Mouse (Mus musculus) adrenal gland, adult 8-10 months (tissue): Measurements from ENCODE around the gene Lta. TPM values are rescaled to one million over a fixed set of nuclear protein-coding genes. Genes with fewer than 3 reads are reported as not detected.
A peak's percentile ranks its signal among the peaks of the same experiment; 100 is the strongest.

Experiments used
- DNase-seq: peaks from one replicate; pipeline ENCODE4 v3.0.0; 2022
- total RNA-seq, 4 experiments: library from RNA; stranded (reverse); gene quantifications; 2 replicates each; pipeline ENCODE4 v1.2.4; 2022

Lta gene
- total RNA-seq, result 1 to 10 TPM in 1 of 4 experiments, under 1 TPM in 3; 0.28 to 1.1 (median 0.63) TPM

- DNase-seq, result no peak
Observed at GRCm38 (mm10) chr17:35204494-35205379, at the start of gene Lta. Lta (minus strand) TSS chr17:35205351.

DNA sequence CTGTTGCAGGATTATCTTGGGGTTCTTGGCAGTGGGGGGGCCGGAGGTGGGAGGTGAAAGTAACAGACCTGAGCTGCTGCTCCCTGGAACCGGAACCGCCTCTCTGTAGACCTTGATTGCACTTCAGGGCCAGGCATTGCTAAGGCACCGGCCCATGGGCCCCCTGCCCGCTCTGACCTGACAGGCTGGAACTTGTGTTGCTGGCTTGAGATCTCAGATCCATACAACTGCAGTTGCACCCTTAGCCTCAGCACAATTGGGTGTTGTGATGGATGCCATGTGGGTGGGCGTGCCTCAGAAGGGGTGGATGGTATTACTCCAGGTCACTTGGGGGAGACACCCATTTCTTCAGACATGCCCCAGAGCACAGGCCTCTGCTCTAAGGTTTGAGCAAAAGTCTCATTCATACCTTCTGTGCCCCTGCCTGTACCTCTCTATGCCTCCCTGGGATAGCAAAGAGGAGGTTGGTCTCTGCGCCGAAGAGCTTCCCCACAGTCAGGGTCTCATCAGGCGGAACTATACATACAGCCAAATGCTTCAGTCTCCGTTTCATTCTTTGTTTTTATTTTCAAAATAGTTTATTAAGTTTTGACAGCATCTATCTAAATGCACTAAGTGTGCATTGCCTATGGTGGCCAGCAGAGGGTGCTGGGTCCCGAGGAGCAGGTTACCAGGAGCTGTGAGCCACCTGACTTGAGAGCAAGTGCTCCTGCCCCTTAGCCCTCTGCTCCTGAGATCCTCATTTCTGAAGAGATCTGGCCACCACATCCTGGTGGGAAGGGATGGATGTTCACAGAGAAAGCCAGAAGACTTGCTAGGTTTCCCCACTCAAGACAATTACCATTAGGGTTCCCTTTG lies 49.3 kb upstream of the Lta start:
- DNase-seq, result no peak

- DNase-seq, result no peak
Observed at GRCm38 (mm10) chr17:35253293-35254093, 48.3 kb upstream of the Lta start.

DNA sequence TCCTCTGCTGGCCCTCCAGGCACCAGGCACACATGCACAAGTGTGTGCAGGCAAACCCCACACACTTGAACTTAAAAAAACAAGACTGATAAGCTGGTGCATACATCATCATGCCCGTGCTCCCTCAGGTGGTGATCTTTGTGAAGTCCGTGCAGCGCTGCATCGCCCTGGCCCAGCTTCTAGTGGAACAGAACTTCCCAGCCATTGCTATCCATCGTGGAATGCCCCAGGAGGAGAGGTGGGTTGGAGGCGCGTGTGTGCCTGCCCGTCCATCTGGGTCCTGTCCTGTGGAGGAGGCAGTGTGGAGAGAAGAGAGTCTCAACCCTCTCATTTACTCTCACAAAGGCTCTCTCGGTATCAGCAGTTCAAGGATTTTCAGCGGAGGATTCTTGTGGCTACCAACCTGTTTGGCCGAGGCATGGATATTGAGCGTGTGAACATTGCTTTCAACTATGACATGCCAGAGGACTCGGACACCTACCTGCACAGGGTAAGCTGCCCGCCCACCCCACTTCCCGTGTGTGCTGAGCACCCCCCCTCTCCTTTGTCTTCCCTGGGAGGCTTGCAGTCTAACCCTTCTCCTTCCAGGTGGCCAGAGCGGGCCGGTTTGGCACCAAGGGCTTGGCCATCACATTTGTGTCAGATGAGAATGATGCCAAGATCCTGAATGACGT lies 47.6 kb upstream of the Lta start:
- DNase-seq, result no peak

DNA sequence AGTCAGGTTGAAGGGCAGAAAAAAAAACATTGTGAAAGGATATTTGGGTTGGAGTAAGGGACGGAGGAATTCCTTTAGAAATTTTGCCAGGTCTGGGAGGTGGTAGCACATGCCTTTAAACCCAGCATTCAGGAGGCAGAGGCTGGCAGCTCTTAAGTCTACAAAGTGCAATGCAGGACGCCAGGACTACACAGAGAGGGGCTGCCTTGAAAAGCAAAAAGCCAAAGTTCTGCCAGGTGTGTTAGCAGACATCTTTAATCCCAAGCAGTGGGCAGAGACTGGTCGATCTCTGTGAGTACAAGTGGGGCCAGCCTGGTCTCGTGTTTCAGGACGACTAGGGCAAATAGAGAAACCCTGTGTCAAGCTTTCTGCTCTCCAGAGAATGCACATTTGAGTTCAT lies 46.8 kb upstream of the Lta start:
- DNase-seq, result no peak

DNA sequence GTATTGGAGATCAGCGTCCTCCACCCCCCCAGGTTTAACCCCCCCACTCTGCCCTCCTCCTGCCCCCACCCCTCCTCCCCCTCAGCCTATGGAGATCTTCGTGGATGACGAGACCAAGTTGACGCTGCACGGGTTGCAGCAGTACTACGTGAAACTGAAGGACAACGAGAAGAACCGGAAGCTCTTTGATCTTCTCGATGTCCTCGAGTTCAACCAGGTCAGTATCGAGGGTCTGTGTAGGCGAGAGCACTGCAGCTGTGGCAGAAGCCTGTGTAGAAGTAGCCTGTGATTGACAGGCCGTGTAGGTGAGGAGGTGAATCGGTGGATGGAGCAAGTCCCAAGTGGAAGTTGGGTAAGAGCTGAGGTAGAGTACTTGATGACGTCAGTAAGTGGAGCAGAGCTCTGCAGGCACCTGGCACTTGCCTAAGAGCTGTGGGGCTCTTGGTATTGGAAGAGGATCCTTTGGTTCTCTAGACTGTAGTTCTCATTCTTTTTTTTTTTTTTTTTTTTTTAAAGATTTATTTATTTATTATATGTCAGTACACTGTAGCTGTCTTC lies 46.1 kb upstream of the Lta start:
- DNase-seq, result no peak

- DNase-seq, result no peak
Observed at GRCm38 (mm10) chr17:35250348-35251120, 45.4 kb upstream of the Lta start.

DNA sequence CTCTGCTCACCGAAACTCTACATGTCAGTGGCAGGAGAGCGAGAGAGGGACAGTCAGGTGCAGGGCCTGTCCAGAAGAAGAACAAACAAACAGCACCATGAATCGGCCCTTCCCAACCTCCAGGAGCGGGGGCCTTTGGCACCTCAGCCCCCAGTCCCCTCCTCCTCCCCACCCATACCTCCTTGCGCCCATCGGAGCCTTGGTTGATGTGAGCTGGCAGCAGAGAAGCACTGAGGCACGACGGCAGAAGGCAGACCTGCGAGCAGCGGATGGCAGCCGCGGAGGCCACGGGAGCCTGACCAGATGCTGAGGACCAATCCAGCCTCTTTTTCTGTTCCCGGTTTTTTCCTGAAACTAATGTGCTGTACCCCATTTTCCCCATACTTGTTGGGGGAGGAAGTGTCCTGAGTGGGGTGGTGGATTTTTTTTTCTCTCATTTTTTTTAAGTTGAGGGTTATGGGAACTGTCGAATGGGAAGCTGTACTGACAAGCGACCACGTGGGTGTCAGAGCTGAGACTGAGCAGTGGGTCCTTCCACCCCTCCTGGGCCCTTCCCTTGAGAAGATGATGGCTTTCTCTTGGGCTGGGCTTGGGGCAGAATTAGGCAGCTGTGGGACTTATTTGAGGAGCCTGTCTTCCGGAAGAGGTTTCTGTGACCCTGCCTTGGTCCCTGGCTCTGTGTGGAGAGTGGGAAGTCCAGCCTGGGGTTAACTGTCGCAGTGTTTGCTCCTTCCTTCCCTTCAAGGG lies 44.5 kb upstream of the Lta start:
- DNase-seq, result no peak

DNA sequence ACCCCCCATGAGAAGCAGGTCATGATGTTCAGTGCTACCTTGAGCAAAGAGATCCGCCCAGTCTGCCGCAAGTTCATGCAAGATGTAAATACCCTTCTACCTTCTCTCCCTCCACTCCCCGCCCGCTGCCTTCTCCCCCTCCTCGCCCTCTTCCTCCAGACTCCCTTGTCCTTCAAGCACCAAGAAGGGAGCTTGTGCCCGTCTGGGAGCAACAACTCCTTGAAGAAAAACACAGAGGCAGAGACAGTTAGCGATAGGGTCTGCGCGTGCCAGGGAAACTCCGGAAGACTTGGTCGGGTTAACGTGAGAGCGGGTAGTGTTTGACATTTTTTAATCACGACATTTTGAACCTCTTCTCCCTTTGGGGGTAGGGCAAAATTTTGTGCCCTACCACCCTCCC lies 43.8 kb upstream of the Lta start:
- DNase-seq, result no peak

DNA sequence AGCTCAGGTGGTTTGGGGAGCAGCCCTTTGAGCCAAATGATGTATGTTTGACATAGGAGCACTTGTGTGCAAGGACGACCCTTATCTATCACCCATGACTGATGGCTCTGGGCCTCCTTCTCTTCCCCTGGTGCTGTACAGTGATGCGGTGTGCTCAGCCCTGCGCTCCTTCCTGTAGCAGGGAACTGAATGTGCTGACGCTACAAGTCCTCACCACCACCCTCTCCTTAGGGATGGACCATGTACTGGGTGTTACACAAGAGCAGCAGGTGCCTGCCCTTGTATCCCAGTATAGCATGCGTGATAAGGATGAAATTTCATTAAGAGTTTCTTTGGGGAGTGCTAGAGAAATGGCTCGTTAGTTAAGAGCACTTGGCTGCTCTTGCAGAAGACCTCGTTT lies 42.0 kb upstream of the Lta start:
- DNase-seq, result no peak

DNA sequence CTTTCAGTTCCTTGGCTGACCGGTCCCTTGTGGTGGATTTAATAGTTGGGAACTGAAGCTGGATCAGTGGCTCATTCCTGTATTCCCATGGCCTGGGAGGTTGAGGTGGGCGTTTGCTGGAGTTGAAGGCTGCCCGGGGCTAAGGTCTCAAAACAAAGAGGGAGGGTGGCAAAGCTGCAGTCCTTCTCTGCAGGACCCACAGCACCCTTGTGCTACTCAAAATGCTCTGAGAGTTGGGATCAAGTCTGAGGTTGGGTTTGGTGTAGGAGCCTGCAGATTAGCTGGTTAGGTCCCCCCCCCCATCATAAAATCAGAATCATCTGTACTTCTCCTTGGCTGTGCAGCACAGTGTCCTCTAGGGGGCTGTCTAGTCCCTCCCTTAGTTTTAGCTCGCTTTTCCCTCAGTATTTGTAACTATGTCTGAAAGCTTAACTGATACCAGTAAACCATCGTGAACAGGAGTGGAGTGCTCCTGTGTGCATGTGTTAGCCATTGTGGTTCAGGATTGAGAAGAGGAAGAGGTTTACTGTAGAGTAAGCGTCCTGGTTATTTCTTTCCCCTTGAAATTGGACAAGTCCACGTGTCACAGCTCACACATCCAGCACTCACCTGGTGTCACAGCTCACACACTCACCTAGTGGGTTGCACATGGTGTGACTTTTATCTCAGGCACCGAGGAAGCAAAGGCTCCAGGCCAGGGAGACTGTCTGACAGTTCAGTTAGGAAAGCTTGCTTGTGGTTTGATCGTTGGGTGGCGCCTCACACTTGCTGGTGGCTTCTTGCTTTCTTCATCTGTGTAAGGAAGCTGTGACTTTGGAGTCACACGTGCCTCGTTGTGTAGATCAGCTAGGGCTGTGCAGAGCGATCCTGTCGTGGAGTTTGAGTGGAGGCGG lies 40.8 kb upstream of the Lta start:
- no peak for DNase-seq

GRCm38 (mm10) chr17:35244999-35245398 lies 39.8 kb upstream of the Lta start:
- DNase-seq, result no peak

GRCm38 (mm10) chr17:35243086-35243485 lies 37.9 kb upstream of the Lta start:
- no peak for DNase-seq

DNA sequence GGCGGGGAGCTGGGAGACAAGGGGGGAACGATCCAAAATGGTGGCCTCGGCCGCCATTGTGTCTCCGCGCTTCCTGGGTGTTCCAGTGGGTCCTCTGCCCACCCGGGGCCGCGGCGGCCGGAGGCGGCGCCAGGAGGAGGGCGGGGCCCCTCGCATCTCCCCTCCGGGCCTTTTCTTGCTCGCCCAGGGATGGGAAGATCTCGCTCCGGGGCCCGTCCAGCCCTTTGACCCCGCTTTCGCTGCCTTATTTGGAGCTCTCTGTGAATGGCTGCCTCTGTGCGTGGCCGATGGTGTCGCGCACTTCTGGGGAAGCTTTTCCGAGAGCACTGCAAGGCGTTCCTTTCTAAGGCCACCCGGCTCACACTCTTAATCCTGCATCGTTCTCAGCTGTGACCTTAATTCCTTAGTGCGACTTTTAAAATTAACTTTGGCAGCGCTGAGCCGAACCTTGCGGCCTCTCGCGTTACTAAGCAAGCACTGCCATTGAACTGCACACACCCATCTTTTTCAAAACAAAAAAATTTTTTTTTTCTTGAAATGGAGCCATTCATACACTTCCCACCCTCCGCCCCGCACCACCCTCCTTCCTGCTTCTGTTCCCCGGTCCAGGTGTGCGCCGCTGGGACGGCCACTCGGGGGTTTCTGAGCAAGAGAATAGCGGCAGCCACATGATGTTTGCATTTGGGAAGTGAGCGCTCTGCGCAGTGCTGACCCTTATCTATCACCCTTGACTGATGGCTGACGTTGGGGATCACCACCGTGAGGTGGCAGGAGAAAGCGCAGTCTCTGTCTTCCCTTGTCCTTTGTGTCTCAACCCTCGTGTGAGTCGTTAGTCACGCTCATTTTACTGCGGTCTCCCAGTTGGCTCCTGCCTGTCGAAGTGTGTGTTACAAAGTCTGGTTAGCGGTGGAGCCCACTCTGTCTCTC lies 37.1 kb upstream of the Lta start:
- DNase-seq, result no peak

- DNase-seq, result peak; percentile 94
Observed at GRCm38 (mm10) chr17:35241305-35242014, 36.3 kb upstream of the Lta start, which contains the start of gene Ddx39b. Ddx39b (plus strand) TSS chr17:35241746.

GRCm38 (mm10) chr17:35240384-35241304 lies 35.5 kb upstream of the Lta start:
- no peak for DNase-seq
